Mouse (Mus musculus) stomach, postnatal 0 days (tissue): ENCODE measurements around the gene B3gnt4.

Source experiments
- CTCF ChIP-seq: IDR thresholded peaks from 2 replicates; pipeline ENCODE4 v1.5.1; 2016; ENCODE audit warnings: antibody characterized with exemption, low read depth, mild to moderate bottlenecking, moderate library complexity
- EP300 ChIP-seq: optimal IDR thresholded peaks from 2 replicates; pipeline ENCODE3; 2016; ENCODE audit warnings: antibody characterized with exemption

DNA sequence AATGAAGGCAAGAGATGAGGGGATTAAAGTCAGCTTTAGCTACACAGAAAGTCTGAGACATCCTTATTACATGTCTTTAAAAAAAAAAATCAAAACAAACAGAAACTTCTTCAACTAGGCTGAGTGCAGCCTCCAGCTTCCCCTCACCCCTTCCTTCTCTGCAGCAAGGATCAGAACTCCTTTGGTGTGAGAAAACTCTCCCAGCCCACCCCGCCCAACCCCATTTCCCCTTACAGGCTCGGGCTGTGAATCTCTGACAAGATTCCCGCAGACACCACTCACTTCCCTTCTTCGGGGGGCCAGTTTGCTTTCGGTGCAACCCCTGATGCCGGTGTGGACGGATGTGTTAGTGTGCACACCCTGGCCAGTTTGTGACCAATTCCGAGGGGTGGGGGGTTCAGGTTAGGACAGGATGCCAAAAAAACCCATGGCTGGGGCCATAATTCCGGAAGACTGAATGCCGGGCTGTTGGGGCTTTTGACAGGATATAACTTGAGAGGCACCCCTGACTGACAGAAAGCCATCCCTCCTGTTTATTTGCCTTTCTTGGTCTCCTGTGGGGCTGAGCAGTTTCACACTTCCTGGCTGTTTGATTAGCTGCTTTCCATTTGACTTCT lies 39.4 kb upstream of the B3gnt4 start:
- TF ChIP-seq CTCF (no peak), EP300 (no peak)
